Mouse (Mus musculus) cerebellum, adult 9-11 months (tissue): ENCODE data around the gene Errfi1.

Experiments used
- DNase-seq: peaks from one replicate; pipeline ENCODE4 v3.0.0; 2022

Errfi1 gene

DNA sequence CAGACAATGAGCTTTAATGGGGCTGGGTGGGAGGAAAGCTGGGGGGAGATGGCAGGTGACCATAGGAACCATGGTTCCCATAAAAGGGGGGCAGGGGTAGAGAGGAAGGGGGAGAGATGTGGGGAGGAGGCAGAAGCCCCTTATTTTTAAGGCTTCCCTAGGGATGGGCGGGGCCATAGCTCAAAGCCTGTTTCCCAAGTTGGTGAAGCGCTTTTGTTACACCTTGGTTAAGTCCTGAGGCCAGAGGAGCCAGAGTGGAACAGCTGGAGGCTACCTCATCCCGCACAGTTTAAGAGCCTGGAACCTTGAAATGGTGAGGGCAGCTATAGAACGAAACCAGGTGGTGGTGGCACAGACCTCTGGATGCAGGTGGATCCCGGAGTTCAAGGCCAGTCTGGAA is 34.2 kb downstream of the Errfi1 start:
- DNase-seq: no peak

GRCm38 (mm10) chr4:150888492-150888891 is 34.8 kb downstream of the Errfi1 start:
- DNase-seq: no peak

DNA sequence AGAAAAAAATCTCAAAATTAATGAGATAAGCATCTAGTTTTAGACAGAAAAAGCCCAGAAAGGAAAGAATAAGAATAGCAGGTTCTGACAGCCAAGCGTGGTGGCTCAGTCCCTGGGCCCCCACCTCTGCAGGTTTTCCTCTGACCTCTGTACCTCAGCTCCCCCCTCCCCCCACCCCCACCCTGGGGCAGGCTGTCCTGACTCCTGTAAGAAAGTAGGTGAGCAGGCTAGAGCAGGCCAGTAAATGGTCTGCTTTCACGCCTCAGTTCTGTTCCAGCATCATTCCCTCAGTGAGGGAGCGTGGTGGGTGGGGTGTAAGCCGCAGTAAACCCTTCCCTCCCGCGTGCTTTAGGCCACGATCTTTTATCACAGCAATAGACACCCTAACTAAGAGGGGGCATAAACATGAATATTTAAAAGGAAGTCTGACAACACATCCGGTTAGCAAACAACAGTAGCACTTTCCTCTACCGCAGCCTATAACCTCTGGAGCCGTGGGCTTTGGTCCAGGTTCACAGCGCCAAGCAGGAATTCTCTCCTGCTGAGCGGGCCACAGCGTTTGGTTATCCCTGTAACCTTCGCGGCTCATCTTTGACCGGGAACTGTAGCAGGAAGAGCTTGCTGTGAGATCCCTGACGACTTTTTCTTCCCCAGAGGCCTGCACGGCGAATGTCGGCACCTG is 35.7 kb downstream of the Errfi1 start:
- no peak for DNase-seq

GRCm38 (mm10) chr4:150889955-150890315 is 36.2 kb downstream of the Errfi1 start:
- DNase-seq: no peak

DNA sequence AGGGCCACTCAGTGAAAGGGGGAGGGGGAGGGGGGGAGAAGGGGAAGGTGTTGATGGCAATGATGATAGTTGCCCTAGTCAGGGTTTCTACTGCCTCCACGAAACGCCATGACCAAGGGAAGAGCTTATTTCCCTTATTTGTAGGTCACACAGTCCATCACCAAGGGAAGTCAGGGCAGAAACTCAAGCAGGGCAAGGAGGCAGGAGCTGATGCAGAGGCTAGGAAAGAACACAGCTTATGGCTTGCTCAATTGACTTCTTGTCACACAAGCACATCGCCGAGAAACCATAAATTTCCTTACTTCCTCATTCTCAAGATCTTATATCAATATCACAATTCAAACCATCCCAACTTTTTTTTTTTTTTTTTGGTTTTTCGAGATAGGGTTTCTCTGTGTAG is 37.6 kb downstream of the Errfi1 start:
- DNase-seq: no peak

DNA sequence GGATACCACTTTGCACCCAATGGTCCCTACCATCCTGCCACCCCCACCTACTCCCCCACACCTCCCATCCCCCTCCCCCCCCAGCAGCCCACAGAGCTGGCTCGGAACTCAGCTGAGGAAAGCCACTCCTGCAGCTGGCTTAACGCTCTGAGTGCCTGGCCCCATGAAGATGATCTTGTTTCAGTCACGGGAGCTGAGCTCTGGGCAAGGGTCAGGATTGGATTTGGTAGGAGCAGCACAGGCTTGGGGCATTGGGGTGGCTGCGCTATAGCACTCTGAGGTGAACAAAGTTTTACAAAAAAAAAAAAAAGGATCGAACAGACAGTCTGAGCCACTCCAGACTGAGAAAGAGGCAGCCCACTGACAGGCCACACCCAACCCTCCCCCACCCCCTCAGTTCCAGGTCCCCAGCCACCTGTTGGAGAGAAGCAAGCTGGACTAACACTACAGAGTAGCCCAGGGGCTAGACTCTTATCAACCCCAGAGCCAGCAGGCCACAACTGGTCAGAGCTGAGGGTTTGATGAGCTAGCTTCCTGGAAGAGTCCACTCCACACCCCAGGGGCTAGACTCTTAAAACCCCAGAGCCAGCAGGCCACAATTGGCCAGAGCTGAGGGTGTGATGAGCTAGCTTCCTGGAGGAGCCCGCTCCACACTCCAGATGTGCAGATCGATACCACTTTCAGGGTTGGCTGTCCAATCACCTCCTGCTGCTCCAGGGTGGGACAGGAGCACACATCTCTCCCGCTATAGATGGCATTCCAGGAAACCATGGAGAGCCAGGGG is 41.2 kb downstream of the Errfi1 start:
- DNase-seq: no peak

- no peak for DNase-seq
Observed at GRCm38 (mm10) chr4:150896896-150897624, 43.3 kb downstream of the Errfi1 start.

- no peak for DNase-seq
Observed at GRCm38 (mm10) chr4:150898716-150899365, 45.1 kb downstream of the Errfi1 start.

DNA sequence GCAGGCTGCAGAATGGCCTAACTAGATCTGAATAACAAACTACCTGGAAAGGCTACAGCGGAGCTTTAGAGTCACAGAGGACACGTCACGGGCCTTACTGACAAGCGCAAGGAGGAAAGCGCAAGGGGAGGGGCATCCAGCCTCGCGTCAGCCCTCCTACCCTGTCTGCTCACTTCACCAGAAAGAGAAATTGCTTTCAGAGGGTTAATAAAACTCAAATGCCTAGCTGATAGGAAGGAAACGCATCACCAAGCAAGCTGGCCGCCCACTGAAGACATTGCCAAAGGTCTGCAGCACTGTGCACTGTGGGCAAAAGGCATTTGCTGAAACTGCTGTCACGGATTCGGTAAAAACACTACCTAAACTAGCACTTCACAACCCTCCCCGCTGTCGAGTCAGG is 46.8 kb downstream of the Errfi1 start:
- no peak for DNase-seq

GRCm38 (mm10) chr4:150901651-150902050 is 47.9 kb downstream of the Errfi1 start:
- peak; percentile 65 for DNase-seq

DNA sequence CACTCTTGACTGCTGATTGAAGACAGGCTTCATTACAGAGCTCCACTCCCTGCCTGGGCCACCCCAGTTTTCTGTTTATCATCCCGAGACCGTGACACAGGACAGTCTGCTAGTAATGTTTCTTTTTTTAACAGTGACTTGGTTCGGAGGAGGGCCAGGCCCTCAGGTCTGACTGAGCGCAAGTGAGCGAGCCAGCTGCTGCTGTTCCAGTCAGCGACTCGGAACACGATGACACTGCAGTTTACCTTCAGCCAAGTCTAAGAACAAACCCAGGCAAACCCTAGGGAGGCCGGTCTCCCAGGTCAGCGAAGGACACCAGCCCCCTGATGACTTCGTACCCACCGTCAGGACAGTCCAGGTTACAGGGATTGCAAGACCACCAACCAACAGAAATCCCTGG is 48.3 kb downstream of the Errfi1 start:
- DNase-seq: no peak

- no peak for DNase-seq
Observed at GRCm38 (mm10) chr4:150903091-150903742, 49.5 kb downstream of the Errfi1 start.

- no peak for DNase-seq
Observed at GRCm38 (mm10) chr4:150907099-150907498, 53.4 kb downstream of the Errfi1 start.

GRCm38 (mm10) chr4:150908512-150908911 is 54.8 kb downstream of the Errfi1 start:
- peak; percentile 57 for DNase-seq

DNA sequence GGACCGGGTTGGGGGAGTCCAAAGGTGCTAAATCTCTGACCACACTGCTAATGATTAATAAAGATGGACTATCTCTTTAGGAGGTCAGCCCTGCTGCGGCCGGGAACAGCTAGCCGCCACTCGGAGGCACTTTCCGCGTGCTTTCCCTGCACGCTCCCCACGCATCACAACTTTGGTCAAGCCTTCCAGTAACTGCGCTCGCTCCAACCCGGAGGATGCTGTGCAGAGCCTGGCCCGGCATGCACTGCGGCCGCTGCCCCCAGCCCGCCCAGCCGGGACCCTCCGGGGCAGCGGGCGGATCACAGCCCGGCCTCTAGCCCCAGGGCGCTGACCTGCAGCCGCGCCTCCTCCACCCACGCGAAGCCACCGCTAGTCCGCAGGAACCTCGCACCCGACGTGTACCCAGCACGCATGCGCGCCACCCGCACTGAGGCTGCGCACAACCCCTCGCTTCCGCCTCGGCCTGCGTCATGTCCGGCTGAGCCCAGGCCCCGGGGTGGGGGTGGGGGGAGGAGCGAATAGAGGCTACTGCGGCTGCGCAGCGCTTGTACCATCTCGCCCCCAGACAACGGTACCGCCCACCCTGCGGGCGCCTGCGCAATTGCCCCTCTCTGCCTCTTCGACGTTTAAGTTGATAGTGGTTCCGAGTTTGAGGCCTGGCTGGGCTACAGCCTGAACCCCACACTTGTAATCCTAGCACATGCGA is 55.9 kb downstream of the Errfi1 start:
- DNase-seq: peak; percentile 99

DNA sequence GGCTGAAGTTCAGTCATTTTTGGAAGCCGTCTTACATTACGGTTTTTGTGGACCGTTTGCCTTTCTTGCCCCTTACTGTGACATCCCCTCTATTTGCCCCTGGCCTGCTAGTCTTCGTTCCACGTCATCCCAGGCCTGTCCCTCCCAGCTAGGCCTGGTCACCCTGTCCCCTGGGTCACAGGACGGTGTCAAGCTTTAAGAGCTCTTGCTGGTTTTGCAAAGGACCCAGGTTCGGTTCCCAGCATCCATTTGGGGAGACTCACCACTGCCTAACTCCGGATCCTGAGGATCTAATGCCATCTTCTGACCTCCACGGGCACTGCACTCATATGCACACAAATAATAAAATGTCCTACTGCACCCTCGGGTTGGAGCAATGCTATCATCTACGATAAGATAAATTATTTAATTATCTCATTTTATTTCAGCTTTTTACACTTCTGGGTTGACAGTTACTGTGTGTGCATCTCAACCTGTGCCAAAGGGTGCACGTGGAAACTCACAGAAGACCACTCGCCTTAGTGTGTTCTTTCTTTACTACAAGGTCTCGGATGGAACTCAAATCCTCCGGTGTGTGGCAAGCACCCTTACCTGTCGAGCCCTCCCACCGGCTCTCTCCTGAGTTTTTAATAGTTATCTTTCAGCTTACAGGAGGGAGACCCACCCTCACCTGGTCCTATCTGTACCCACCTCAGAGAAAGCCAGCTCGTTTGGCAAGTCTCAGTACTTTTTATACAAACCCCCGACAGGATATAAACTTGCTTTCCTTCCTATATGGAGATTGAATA is 56.6 kb downstream of the Errfi1 start:
- DNase-seq: peak; percentile 64

- DNase-seq: no peak
Observed at GRCm38 (mm10) chr4:150913743-150914142, 60.0 kb downstream of the Errfi1 start.

- peak; percentile 98 for DNase-seq
Observed at GRCm38 (mm10) chr4:150914290-150914733, 60.6 kb downstream of the Errfi1 start, which contains the start of the genes Park7 and Tnfrsf9. Gene Park7, minus strand, starts transcription at chr4:150914437. Gene Tnfrsf9, plus strand, starts transcription at chr4:150914562.

DNA sequence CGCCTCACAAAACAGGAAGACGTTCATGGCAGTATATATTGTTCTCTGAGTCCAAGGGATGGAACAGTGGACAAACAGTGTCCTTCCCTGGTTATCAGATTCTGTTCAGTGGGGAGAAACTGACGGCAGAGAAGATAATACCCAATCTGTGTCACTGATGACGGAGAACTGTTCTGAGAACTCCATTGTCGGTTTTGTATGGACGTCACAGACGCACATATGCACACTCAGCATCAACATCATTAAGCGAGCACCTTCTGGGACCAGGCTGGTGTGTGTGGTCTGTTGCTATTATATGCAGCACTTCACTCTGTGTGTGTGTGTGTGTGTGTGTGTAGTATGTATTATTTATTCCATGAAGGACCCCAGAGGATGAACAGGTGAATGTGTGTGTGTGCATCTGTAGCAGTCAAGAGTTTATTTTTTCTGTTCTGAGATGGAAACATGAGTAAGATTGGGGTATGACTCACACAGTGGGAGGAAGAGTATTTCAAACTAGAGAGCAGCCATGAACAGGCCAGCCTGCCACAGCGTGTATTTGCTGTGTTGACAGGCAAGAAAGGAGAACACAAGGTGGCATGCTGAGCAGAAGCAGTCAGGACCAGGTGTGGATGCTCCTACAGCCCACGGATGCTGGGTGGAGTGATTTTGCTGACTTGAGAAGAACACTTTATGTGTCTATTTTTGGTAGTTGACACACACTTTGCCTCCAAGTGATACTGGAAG is 61.6 kb downstream of the Errfi1 start:
- DNase-seq: no peak

DNA sequence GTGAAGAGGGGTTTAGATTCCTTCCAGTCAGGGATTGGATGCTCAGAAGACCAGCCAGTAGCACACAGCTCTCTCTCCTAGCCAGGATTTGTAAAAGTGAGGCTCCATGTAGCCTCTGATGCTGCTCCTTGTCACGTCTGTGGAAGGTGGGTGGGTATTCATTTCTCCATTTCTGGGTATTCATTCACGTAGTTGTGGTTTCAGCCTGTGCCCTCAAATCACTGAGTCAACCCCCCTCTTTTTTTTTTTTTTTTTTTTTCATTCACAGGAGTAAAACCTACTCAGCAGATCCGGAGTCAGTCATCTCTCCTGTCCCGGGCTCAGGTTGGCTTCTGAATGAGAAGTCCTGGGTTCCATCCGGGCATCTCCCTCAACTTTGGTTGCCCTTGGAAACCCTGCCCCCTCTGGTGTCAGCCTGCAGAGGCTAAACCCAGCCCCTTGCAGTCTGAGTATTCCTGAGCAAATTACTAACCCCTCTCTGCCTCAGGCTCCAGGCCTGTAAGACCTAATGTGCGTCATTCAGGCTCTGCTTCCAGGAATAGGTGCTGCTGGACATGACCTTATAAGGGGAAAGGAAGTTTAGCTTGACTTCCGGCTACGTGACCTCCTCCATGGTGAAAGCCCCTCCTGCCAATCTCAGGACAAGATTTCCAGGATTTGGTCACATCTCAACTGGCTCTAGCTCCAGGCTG is 63.8 kb downstream of the Errfi1 start:
- no peak for DNase-seq
